Mouse (Mus musculus) liver, embryonic 13.5 days (tissue): ENCODE measurements around the gene Btnl2. TPM values are rescaled to one million over a fixed set of nuclear protein-coding genes. Genes with fewer than 3 reads are reported as not detected.

ENCODE experiments used
- ATAC-seq: fragments of 200-750 bp; cut with Nextera tagmentation; 2 replicates; pipeline ENCODE4 v1.8.0; 2017; ENCODE audit warnings: low read depth, mild to moderate bottlenecking, moderate number of reproducible peaks, moderate library complexity
- DNase-seq: peaks from one replicate; pipeline ENCODE4 v3.0.0; 2022
- H3K27ac ChIP-seq: fragments of 300-500 bp; sonication (generic); 2 replicates; pipeline ENCODE4 v1.5.1; 2015; ENCODE audit warnings: moderate library complexity, mild to moderate bottlenecking, inconsistent platforms
- H3K27me3 ChIP-seq: fragments of 300-500 bp; sonication (generic); 2 replicates; pipeline ENCODE4 v1.6.1; 2015; ENCODE audit warnings: mild to moderate bottlenecking, inconsistent platforms
- H3K36me3 ChIP-seq: fragments of 300-500 bp; sonication (generic); 2 replicates; pipeline ENCODE4 v1.6.1; 2015; ENCODE audit warnings: mild to moderate bottlenecking, inconsistent platforms
- H3K4me1 ChIP-seq: fragments of 300-500 bp; sonication (generic); replicated peaks from 2 replicates; pipeline ENCODE4 v1.6.1; 2015; ENCODE audit warnings: inconsistent platforms
- H3K4me2 ChIP-seq: fragments of 300-500 bp; sonication (generic); 2 replicates; pipeline ENCODE4 v1.6.1; 2015; ENCODE audit warnings: inconsistent platforms, mild to moderate bottlenecking, moderate library complexity
- H3K4me3 ChIP-seq: fragments of 300-500 bp; sonication (generic); replicated peaks from 2 replicates; pipeline ENCODE4 v1.5.1; 2015; ENCODE audit warnings: mild to moderate bottlenecking, inconsistent platforms
- H3K9ac ChIP-seq: fragments of 300-500 bp; sonication (generic); 2 replicates; pipeline ENCODE4 v1.6.1; 2015; ENCODE audit warnings: mild to moderate bottlenecking, inconsistent platforms
- H3K9me3 ChIP-seq: fragments of 300-500 bp; sonication (generic); replicated peaks from 2 replicates; pipeline ENCODE4 v1.6.1; 2016; ENCODE audit warnings: inconsistent platforms
- WGBS: fragments of 180-500 bp; shearing (Covaris S2); methylation state at CpG from one replicate; pipeline ENCODE4 v1.1.7; 2015; ENCODE audit not compliant: insufficient replicate concordance; 5-methylcytosine and 5-hydroxymethylcytosine counted together
- polyA plus RNA-seq: library from polyadenylated mRNA; unstranded; fragments of >200 nt; fragmentation: Nextera tagmentation; extraction: Ambion mirVana; gene quantifications from 2 replicates; pipeline ENCODE4 v1.2.1, GENCODE M21; 2015

The Btnl2 gene
- polyA plus RNA-seq, 1 experiment from 2014 or later = 0.05 TPM

DNA sequence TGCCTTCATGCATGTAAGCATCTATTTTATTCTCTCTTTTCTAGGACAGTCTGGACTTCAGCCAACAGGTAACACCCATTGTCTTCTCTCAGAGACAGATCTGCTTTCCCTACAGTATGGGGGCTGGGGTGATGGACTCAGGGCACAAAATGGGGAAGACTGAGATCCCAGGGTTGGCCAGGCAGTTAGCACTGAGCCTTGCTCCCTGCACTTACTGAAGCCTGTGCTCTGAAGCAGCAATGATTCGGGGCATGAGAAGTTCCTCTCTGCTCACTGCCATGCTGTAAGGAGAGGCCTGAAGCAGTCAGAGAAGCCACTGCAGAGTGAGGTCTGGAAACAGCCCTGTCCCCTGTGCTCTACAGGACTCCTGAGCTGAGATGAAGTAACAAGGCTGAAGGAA lies 39.1 kb upstream of the Btnl2 start:
- no peaks in the 10 kb centered on the region for H3K4me1 ChIP-seq
- no peaks in the 10 kb centered on the region for H3K27me3 ChIP-seq
- 54% methylated on average over 1 of the region's 1 CpGs for WGBS

GRCm38 (mm10) chr17:34316697-34317096 lies 37.9 kb upstream of the Btnl2 start:
- DNase-seq = no peak
- Histone ChIP-seq H3K4me2 (no peak overlapping the region), H3K27ac (no peak overlapping the region), H3K9me3 (no peaks in the 10 kb centered on the region), H3K27me3 (no peaks in the 10 kb centered on the region), H3K4me3 (no peak overlapping the region), H3K9ac (no peak overlapping the region), H3K4me1 (no peaks in the 10 kb centered on the region), H3K36me3 (no peaks in the 10 kb centered on the region)
- no peak for ATAC-seq
- 51% methylated on average over 2 of the region's 2 CpGs for WGBS

More for the DNA sequence above, 39.1 kb upstream of the Btnl2 start:
- no peak for DNase-seq
- H3K4me2 ChIP-seq = no peak overlapping the region
- no peak for ATAC-seq
- no peak overlapping the region for H3K9ac ChIP-seq
- H3K4me3 ChIP-seq = no peak overlapping the region
- H3K36me3 ChIP-seq = no peaks in the 10 kb centered on the region
- no peaks in the 10 kb centered on the region for H3K9me3 ChIP-seq
- no peak overlapping the region for H3K27ac ChIP-seq

DNA sequence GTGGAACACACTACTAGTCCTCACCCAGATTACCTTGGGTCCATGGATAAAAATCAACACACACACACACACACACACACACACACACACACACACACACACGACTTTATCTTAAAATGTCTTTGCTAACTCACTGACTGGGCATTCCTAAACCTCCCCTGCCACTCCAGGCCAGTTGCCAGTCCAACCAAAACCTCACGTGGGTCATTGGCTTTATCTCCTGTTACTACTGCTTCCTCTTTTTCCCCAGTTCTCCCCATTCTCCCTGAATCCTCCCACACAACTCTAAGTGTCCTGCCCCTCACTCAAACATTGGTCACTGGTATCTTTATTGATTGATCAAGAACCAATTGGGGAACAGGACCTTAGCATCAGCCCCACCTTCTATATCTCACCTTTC lies 37.3 kb upstream of the Btnl2 start:
- no peaks in the 10 kb centered on the region for H3K27me3 ChIP-seq
- no peak overlapping the region for H3K4me2 ChIP-seq
- no peaks in the 10 kb centered on the region for H3K9me3 ChIP-seq
- WGBS = 13% methylated on average over 2 of the region's 2 CpGs
- no peak overlapping the region for H3K27ac ChIP-seq
- H3K36me3 ChIP-seq = no peaks in the 10 kb centered on the region
- ATAC-seq = no peak
- no peak overlapping the region for H3K9ac ChIP-seq
- no peaks in the 10 kb centered on the region for H3K4me1 ChIP-seq
- no peak for DNase-seq
- H3K4me3 ChIP-seq = no peak overlapping the region

DNA sequence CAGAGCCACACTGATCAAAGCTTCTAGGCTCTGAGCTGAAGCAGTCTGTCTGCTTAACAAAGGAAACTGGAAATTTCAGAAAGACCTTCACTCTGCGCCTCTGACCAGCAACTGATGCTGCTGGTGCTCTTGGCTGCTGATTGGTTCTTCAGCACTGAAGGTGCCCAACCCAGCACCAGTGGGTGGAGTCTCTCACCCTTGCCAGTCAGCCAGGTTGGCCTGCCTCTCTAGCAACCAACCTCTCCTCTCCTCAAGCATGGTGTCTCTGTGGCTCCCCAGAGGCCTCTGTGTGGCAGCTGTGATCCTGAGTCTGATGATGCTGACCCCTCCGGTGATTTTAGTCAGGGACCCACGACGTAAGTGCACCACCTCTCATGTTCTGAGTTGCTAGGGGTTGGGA lies 29.2 kb upstream of the Btnl2 start, which contains the start of gene H2-Eb2:
H2-Eb2 (plus strand) TSS at position 230 of the 400 bp plus-strand sequence.
- Histone ChIP-seq H3K4me1 (no peaks in the 10 kb centered on the region), H3K9ac (no peak within 1 kb of the TSS), H3K4me3 (no peak within 1 kb of the TSS), H3K4me2 (no peak within 1 kb of the TSS), H3K36me3 (no peaks in the 10 kb centered on the region), H3K9me3 (no peaks in the 10 kb centered on the region), H3K27ac (no peak within 1 kb of the TSS), H3K27me3 (no peaks in the 10 kb centered on the region)
- WGBS = 49% methylated on average over 4 of the region's 4 CpGs
- no peak for ATAC-seq
- DNase-seq = no peak

DNA sequence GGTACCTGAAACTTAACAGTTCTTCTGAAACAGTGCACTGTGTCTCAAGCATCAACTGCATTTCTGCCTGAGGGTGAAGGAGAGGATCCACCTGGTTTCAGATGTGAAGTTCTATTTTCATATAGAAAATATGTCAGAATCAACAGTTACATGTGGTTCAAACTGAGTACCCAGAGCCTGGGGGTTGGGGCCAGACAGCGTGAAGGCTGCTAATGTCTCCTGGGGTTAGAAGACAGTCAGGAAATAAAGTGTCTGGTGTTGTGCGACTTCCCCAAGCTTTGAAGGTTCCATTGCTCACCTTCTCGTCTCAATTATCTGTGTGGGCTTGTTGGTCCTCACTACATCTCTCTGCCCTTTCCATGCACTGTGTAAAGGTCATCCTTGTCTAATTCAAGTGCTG lies 28.2 kb upstream of the Btnl2 start:
- 54% methylated on average over 3 of the region's 3 CpGs for WGBS
- H3K9ac ChIP-seq = no peak overlapping the region
- no peaks in the 10 kb centered on the region for H3K4me1 ChIP-seq
- no peaks in the 10 kb centered on the region for H3K36me3 ChIP-seq
- H3K4me3 ChIP-seq = no peak overlapping the region
- H3K27ac ChIP-seq = no peak overlapping the region
- no peak for DNase-seq
- ATAC-seq = no peak
- H3K9me3 ChIP-seq = no peaks in the 10 kb centered on the region
- no peaks in the 10 kb centered on the region for H3K27me3 ChIP-seq
- H3K4me2 ChIP-seq = no peak overlapping the region

DNA sequence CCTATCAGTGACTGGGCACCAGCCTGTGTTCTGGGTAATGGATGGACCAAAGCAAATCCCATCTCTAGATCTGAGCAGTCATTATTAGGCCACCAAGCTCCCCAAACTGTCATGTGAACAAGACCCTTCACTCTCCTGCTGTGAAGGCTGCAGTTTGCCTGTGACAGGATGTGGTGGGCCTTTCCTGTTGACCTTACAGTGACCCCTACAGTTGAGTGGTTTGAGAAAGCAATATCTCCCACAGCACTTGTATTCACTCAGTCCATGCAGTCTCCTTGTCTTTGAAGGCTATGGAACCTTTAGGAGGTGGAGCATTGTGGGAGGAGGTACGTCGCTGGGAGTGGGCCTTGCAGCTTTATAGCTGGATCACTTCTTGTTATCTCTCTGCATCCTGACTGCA lies 24.8 kb upstream of the Btnl2 start:
- H3K27me3 ChIP-seq = no peaks in the 10 kb centered on the region
- H3K9me3 ChIP-seq = no peaks in the 10 kb centered on the region
- no peak overlapping the region for H3K9ac ChIP-seq
- H3K27ac ChIP-seq = no peak overlapping the region
- 12% methylated on average over 2 of the region's 2 CpGs for WGBS
- H3K4me2 ChIP-seq = no peak overlapping the region
- no peak overlapping the region for H3K4me3 ChIP-seq
- H3K4me1 ChIP-seq = no peaks in the 10 kb centered on the region
- H3K36me3 ChIP-seq = no peaks in the 10 kb centered on the region
- ATAC-seq (no peak), DNase-seq (no peak)

DNA sequence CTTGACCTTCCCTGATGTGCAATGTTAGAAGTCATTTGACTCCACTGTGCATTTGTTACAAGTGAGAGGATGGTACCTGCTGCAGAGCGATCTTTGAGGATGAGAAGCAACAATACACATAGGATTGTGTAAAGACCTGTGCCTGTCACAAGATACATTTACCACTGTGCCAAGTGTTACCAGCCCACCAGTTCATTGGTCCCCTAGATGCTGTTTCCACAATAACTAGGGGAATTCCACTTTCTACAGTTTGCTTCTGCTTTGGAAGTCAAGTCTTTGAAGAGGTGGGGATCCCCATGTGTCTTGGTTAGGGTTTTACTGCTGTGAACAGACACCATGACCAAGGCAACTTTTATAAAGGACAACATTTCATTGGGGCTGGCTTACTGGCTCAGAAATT lies 23.4 kb upstream of the Btnl2 start:
- Histone ChIP-seq H3K4me2 (no peak overlapping the region), H3K4me1 (no peaks in the 10 kb centered on the region), H3K27me3 (no peaks in the 10 kb centered on the region), H3K4me3 (no peak overlapping the region), H3K36me3 (no peaks in the 10 kb centered on the region), H3K9ac (no peak overlapping the region), H3K9me3 (no peaks in the 10 kb centered on the region), H3K27ac (no peak overlapping the region)
- WGBS = 75% methylated on average over 1 of the region's 1 CpGs
- ATAC-seq (no peak), DNase-seq (no peak)

GRCm38 (mm10) chr17:34340619-34341402 lies 13.8 kb upstream of the Btnl2 start:
- no peak overlapping the region for H3K9ac ChIP-seq
- 23% methylated on average over 3 of the region's 3 CpGs for WGBS
- no peaks in the 10 kb centered on the region for H3K4me1 ChIP-seq
- no peaks in the 10 kb centered on the region for H3K27me3 ChIP-seq
- no peak overlapping the region for H3K4me2 ChIP-seq
- no peak overlapping the region for H3K27ac ChIP-seq
- no peak for DNase-seq
- ATAC-seq = no peak
- no peak overlapping the region for H3K4me3 ChIP-seq
- no peaks in the 10 kb centered on the region for H3K36me3 ChIP-seq
- no peaks in the 10 kb centered on the region for H3K9me3 ChIP-seq

- ATAC-seq (no peak), DNase-seq (no peak)
- WGBS = 73% methylated on average over 4 of the region's 4 CpGs
These were observed 9.7 kb upstream of the Btnl2 start for GRCm38 (mm10) chr17:34344882-34345281.

DNA sequence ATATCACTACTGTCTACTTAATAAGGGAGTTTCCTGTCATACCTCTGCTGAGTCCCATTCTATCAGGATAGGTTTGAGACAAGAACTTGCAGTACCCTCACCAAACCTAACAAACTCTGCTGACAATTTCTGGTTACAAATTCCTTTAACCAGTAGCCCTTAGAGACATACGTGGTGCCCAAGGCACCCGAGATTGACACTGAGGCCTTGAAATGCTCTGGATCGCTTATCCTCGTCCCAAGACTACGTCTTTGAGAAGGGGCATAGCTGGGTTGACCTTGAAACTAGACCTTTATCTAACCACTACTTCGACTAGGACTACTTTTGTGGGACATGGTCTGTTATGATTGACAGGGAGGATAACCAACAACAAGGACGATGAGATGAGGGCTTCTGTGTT lies 9.1 kb upstream of the Btnl2 start:
- Histone ChIP-seq H3K9ac (no peak overlapping the region), H3K9me3 (no peaks in the 10 kb centered on the region), H3K27ac (no peak overlapping the region), H3K4me2 (no peak overlapping the region), H3K36me3 (no peaks in the 10 kb centered on the region), H3K27me3 (no peaks in the 10 kb centered on the region), H3K4me3 (no peak overlapping the region), H3K4me1 (no peaks in the 10 kb centered on the region)
- DNase-seq (no peak), ATAC-seq (no peak)
- WGBS = 52% methylated on average over 7 of the region's 7 CpGs

More at GRCm38 (mm10) chr17:34344882-34345281, 9.7 kb upstream of the Btnl2 start:
- Histone ChIP-seq H3K9me3 (no peaks in the 10 kb centered on the region), H3K9ac (no peak overlapping the region), H3K27ac (no peak overlapping the region), H3K36me3 (no peaks in the 10 kb centered on the region), H3K4me3 (no peak overlapping the region), H3K4me1 (no peaks in the 10 kb centered on the region), H3K27me3 (no peaks in the 10 kb centered on the region), H3K4me2 (no peak overlapping the region)

DNA sequence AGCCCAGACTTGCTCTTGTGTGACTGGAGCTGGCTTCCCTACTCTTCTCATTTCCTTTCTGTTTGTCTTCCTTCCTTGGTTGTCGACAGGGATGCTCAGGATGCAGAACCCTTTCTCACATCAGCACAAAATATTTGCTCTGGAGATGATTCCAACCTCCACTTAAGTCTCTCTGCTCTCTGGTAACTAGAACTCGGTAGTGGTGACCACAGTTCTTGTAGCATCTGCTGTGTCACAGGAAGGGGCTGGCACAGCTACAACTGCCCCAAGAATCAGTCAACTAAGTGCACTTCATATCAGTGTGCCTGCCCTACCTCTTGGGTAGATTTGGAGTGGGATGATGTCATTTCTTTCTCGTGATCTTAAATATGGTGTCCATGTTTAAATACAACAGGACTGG lies 8.6 kb upstream of the Btnl2 start:
- 28% methylated on average over 3 of the region's 3 CpGs for WGBS
- H3K4me1 ChIP-seq = no peaks in the 10 kb centered on the region
- no peak for ATAC-seq
- H3K36me3 ChIP-seq = no peaks in the 10 kb centered on the region
- H3K27me3 ChIP-seq = no peaks in the 10 kb centered on the region
- no peak overlapping the region for H3K9ac ChIP-seq
- H3K4me3 ChIP-seq = no peak overlapping the region
- no peak overlapping the region for H3K4me2 ChIP-seq
- no peak for DNase-seq
- no peak overlapping the region for H3K27ac ChIP-seq
- H3K9me3 ChIP-seq = no peaks in the 10 kb centered on the region

DNA sequence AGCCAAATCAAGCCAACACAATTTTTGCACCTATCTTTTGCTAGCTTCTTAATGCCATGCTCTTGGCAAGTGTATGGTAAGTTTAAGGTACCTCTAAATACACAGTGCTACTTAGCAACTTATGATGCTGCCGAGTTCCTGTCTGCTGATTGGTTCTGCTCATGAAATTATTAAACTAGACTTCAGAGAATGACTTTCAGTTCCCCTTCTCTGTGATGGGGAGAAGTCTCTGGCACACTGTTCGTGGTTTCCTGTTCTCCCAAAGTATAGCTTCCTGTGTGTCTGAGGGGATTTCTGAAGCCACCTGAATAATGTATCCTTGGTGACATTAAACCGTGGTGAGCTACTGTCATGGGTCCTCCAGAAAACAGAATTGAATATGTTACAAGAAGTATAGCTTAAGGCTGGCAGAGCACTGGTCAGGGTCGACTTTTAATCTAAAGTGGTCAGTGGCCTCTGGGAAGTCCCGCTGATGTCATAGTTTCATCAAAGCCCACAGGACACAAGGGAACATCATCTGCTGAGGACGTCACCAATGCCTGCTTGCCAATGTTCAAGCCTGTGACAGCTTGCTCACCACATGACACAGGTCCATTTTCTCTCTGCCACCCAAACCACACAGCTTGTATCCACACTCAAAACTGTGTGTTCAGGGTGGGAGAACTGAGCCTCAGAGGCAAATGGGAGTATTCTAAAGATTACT lies 6.9 kb upstream of the Btnl2 start:
- WGBS = 30% methylated on average over 6 of the region's 6 CpGs
- H3K27me3 ChIP-seq = no peaks in the 10 kb centered on the region
- no peak overlapping the region for H3K27ac ChIP-seq
- H3K4me2 ChIP-seq = no peak overlapping the region
- H3K4me3 ChIP-seq = no peak overlapping the region
- no peaks in the 10 kb centered on the region for H3K36me3 ChIP-seq
- no peaks in the 10 kb centered on the region for H3K9me3 ChIP-seq
- ATAC-seq (no peak), DNase-seq (peak; percentile 15)
- H3K9ac ChIP-seq = no peak overlapping the region
- no peaks in the 10 kb centered on the region for H3K4me1 ChIP-seq
